Mouse (Mus musculus) kidney, embryonic 14.5 days (tissue): ENCODE measurements at regions not wholly inside any gene's neighbourhood (a gene's known extent, or its start where the extent isn't known, plus 50 kb on each side); places are given as distances from the start of the nearest gene placed in this dataset.
"Not testable (repeated sequence)": the region's sequence is repeated elsewhere in the genome, so short reads cannot be mapped to it uniquely, and the experiment has no call there.

Source experiments
- ATAC-seq: fragments of 200-750 bp; cut with Nextera tagmentation; 2 replicates; pipeline ENCODE4 v1.8.0; 2017; ENCODE audit warnings: moderate number of reproducible peaks, mild to moderate bottlenecking, moderate TSS enrichment, moderate library complexity; ENCODE audit not compliant: low FRiP score, low TSS enrichment
- H3K27ac ChIP-seq: fragments of 300-500 bp; sonication (generic); 2 replicates; pipeline ENCODE4 v1.5.1; 2014; ENCODE audit warnings: low read depth, mild to moderate bottlenecking, low read length, moderate library complexity, mixed read lengths
- H3K27me3 ChIP-seq: fragments of 300-500 bp; sonication (generic); 2 replicates; pipeline ENCODE4 v1.6.1; 2014; ENCODE audit warnings: mild to moderate bottlenecking, low read length; ENCODE audit not compliant: control insufficient read depth, insufficient read depth
- H3K36me3 ChIP-seq: fragments of 300-500 bp; sonication (generic); 2 replicates; pipeline ENCODE4 v1.6.1; 2014; ENCODE audit warnings: low read length, mixed read lengths; ENCODE audit not compliant: control insufficient read depth, insufficient read depth
- H3K4me1 ChIP-seq: fragments of 300-500 bp; sonication (generic); 2 replicates; pipeline ENCODE4 v1.6.1; 2014; ENCODE audit warnings: low read length, mixed read lengths; ENCODE audit not compliant: control insufficient read depth, insufficient read depth
- H3K4me2 ChIP-seq: fragments of 300-500 bp; sonication (generic); replicated peaks from 2 replicates; pipeline ENCODE4 v1.6.1; 2014; ENCODE audit warnings: low read depth, mild to moderate bottlenecking, low read length
- H3K4me3 ChIP-seq: fragments of 300-500 bp; sonication (generic); 2 replicates; pipeline ENCODE4 v1.5.1; 2014; ENCODE audit warnings: mild to moderate bottlenecking, low read length
- H3K9ac ChIP-seq: fragments of 300-500 bp; sonication (generic); 2 replicates; pipeline ENCODE4 v1.6.1; 2014; ENCODE audit warnings: low read depth, mild to moderate bottlenecking, low read length, moderate library complexity
- H3K9me3 ChIP-seq: fragments of 300-500 bp; sonication (generic); 2 replicates; pipeline ENCODE4 v1.6.1; 2016; ENCODE audit warnings: low read length; ENCODE audit not compliant: control insufficient read depth
- WGBS: fragments of 180-500 bp; shearing (Covaris S2); extraction: QIAGEN DNeasy Blood & Tissue Kit; methylation state at CpG from one replicate; pipeline ENCODE4 v1.1.7; 2014; 5-methylcytosine and 5-hydroxymethylcytosine counted together

- peak overlapping the region; percentile 30 for H3K4me2 ChIP-seq
- no peaks in the 10 kb centered on the region for H3K9me3 ChIP-seq
- H3K4me1 ChIP-seq: no peaks in the 10 kb centered on the region
- no peak for ATAC-seq
- WGBS: 42% methylated on average over 11 of the region's 11 CpGs
- H3K4me3 ChIP-seq: peak overlapping the region; percentile 8; the same call in 1 of the 2 replicates
- H3K27me3 ChIP-seq: no peaks in the 10 kb centered on the region
- no peak overlapping the region for H3K9ac ChIP-seq
- H3K27ac ChIP-seq: no peak overlapping the region
- no peaks in the 10 kb centered on the region for H3K36me3 ChIP-seq
These were observed 94.7 kb downstream of the Cxxc4 start for GRCm38 (mm10) chr3:134330943-134331342.

GRCm38 (mm10) chr3:134331499-134332153 is 95.3 kb downstream of the Cxxc4 start:
- no peak overlapping the region for H3K27ac ChIP-seq
- peak overlapping the region; percentile 30; the same call in 1 of the 2 replicates for H3K4me2 ChIP-seq
- H3K9me3 ChIP-seq: no peaks in the 10 kb centered on the region
- no peak for ATAC-seq
- no peaks in the 10 kb centered on the region for H3K4me1 ChIP-seq
- H3K36me3 ChIP-seq: no peaks in the 10 kb centered on the region
- H3K9ac ChIP-seq: no peak overlapping the region
- no peak overlapping the region for H3K4me3 ChIP-seq
- 58% methylated on average over 16 of the region's 16 CpGs for WGBS
- no peaks in the 10 kb centered on the region for H3K27me3 ChIP-seq

- not testable (repeated sequence) for H3K27ac ChIP-seq, H3K4me1 ChIP-seq
- whole genome bisulfite sequencing: 93% methylated on average over 3 of the region's 3 CpGs
These were observed 102.9 kb downstream of the Cxxc4 start for GRCm38 (mm10) chr3:134339093-134339695.

GRCm38 (mm10) chr3:134365948-134366347 is 129.7 kb downstream of the Cxxc4 start:
- Histone ChIP-seq H3K36me3 (no peaks in the 10 kb centered on the region), H3K9me3 (no peaks in the 10 kb centered on the region), H3K4me3 (no peak overlapping the region), H3K27me3 (no peaks in the 10 kb centered on the region), H3K9ac (no peak overlapping the region), H3K27ac (no peak overlapping the region), H3K4me1 (0 out of 2 replicates have a peak, but pooled peaks cover 5% of the 10 kb centered on the region), H3K4me2 (no peak overlapping the region)
- ATAC-seq: no peak
- WGBS: 86% methylated on average over 4 of the region's 4 CpGs

More at GRCm38 (mm10) chr3:134339093-134339695, 102.9 kb downstream of the Cxxc4 start:
- H3K36me3 ChIP-seq, H3K9ac ChIP-seq, H3K4me3 ChIP-seq, H3K9me3 ChIP-seq, H3K4me2 ChIP-seq, ATAC-seq, H3K27me3 ChIP-seq: not testable (repeated sequence)

GRCm38 (mm10) chr3:134366761-134367160 is 130.5 kb downstream of the Cxxc4 start:
- ATAC-seq: no peak
- Histone ChIP-seq H3K27me3 (no peaks in the 10 kb centered on the region), H3K9me3 (no peaks in the 10 kb centered on the region), H3K36me3 (no peaks in the 10 kb centered on the region), H3K4me1 (0 out of 2 replicates have a peak, but pooled peaks cover 5% of the 10 kb centered on the region), H3K4me3 (no peak overlapping the region), H3K4me2 (no peak overlapping the region), H3K9ac (no peak overlapping the region), H3K27ac (no peak overlapping the region)
- 60% methylated on average over 3 of the region's 3 CpGs for WGBS

- ATAC-seq: no peak
- H3K9me3 ChIP-seq: no peaks in the 10 kb centered on the region
- H3K27me3 ChIP-seq: no peaks in the 10 kb centered on the region
- no peak overlapping the region for H3K9ac ChIP-seq
- H3K36me3 ChIP-seq: no peaks in the 10 kb centered on the region
- H3K4me2 ChIP-seq: no peak overlapping the region
- no peak overlapping the region for H3K27ac ChIP-seq
- H3K4me3 ChIP-seq: no peak overlapping the region
- H3K4me1 ChIP-seq: 0 out of 2 replicates have a peak, but pooled peaks cover 5% of the 10 kb centered on the region
These were observed 132.3 kb downstream of the Cxxc4 start for GRCm38 (mm10) chr3:134368591-134368990.

GRCm38 (mm10) chr3:134369126-134369525 is 132.8 kb downstream of the Cxxc4 start:
- ATAC-seq: no peak

GRCm38 (mm10) chr3:134379549-134379948 is 143.3 kb downstream of the Cxxc4 start:
- 73% methylated on average over 2 of the region's 2 CpGs for WGBS
- Histone ChIP-seq H3K27ac (no peak overlapping the region), H3K4me1 (no peaks in the 10 kb centered on the region), H3K4me2 (no peak overlapping the region), H3K9ac (no peak overlapping the region), H3K27me3 (no peaks in the 10 kb centered on the region), H3K4me3 (no peak overlapping the region), H3K36me3 (no peaks in the 10 kb centered on the region), H3K9me3 (no peaks in the 10 kb centered on the region)
- ATAC-seq: no peak

More at GRCm38 (mm10) chr3:134369126-134369525, 132.8 kb downstream of the Cxxc4 start:
- Histone ChIP-seq H3K4me2 (no peak overlapping the region), H3K4me1 (0 out of 2 replicates have a peak, but pooled peaks cover 5% of the 10 kb centered on the region), H3K9ac (no peak overlapping the region), H3K27me3 (no peaks in the 10 kb centered on the region), H3K27ac (no peak overlapping the region), H3K9me3 (no peaks in the 10 kb centered on the region), H3K36me3 (no peaks in the 10 kb centered on the region), H3K4me3 (no peak overlapping the region)
- 47% methylated on average over 4 of the region's 4 CpGs for WGBS
